Mouse (Mus musculus) CH12.LX (cell line): Measurements from ENCODE around the gene Ppt2. TPM values are rescaled to one million over a fixed set of nuclear protein-coding genes. Genes with fewer than 3 reads are reported as not detected.
A peak's percentile ranks its signal among the peaks of the same experiment; 100 is the strongest.

Experiments
- DNase-seq: peaks from one replicate; pipeline ENCODE4 v3.0.0-alpha.2; 2013; ENCODE audit errors: extremely low read depth
- H3K27ac ChIP-seq: 2 replicates; pipeline ENCODE4 v1.5.1; 2012; ENCODE audit warnings: low read depth, mild to moderate bottlenecking, control low read depth, moderate library complexity; ENCODE audit not compliant: insufficient read depth
- H3K27me3 ChIP-seq: replicated peaks from 2 replicates; pipeline ENCODE3; 2012; ENCODE audit warnings: inconsistent platforms
- H3K36me3 ChIP-seq, 2 experiments: replicated peaks in 1 of 2; 2 replicates each; pipeline versions ENCODE3 to v1.6.1; 2012; ENCODE audit warnings: inconsistent platforms in 1 of 2, low read length in 1 of 2, mild to moderate bottlenecking in 1 of 2, mixed read lengths in 1 of 2, moderate library complexity in 1 of 2; ENCODE audit not compliant: control insufficient read depth in 1 of 2, insufficient read depth in 1 of 2
- H3K4me1 ChIP-seq, 2 experiments: 2 replicates each; pipeline ENCODE4 v1.6.1; 2012; ENCODE audit warnings: inconsistent platforms in 1 of 2, moderate library complexity in 1 of 2; ENCODE audit not compliant: insufficient read depth in 2 of 2, control insufficient read depth in 1 of 2
- H3K4me2 ChIP-seq: 2 replicates; pipeline ENCODE4 v1.6.1; 2012; ENCODE audit warnings: low read depth, mild to moderate bottlenecking, control low read depth; ENCODE audit not compliant: poor library complexity, insufficient read depth, severe bottlenecking
- H3K4me3 ChIP-seq, 3 experiments: fragments of 150-350 bp in 1 of 3; sonication (generic) in 1 of 3; replicated peaks in 1 of 3; 2 replicates each; pipeline versions ENCODE3 to v1.5.1; 2011 to 2012; ENCODE audit warnings: low read depth in 2 of 3, low read length in 2 of 3, mild to moderate bottlenecking in 2 of 3, moderate library complexity in 2 of 3, control low read depth in 1 of 3, improper control_type of control experiment in 1 of 3, inconsistent platforms in 1 of 3, mixed read lengths in 1 of 3; ENCODE audit not compliant: poor library complexity in 1 of 3
- H3K79me2 ChIP-seq: replicated peaks from 2 replicates; pipeline ENCODE4 v1.6.1; 2012; ENCODE audit warnings: mild to moderate bottlenecking, moderate library complexity; ENCODE audit not compliant: control insufficient read depth, poor library complexity, insufficient read depth, severe bottlenecking; ENCODE audit errors: extremely low read depth
- H3K9ac ChIP-seq: 2 replicates; pipeline ENCODE4 v1.6.1; 2012; ENCODE audit warnings: low read depth, mild to moderate bottlenecking, control low read depth, moderate library complexity; ENCODE audit not compliant: insufficient read depth
- H3K9me3 ChIP-seq: replicated peaks from 2 replicates; pipeline ENCODE3; 2012; ENCODE audit warnings: low read length, inconsistent platforms, mixed read lengths
- BHLHE40 ChIP-seq: IDR thresholded peaks from 2 replicates; pipeline ENCODE4 v1.6.1; 2011; ENCODE audit warnings: mild to moderate bottlenecking, low read depth, low read length, improper control_type of control experiment
- EP300 ChIP-seq: IDR thresholded peaks from 2 replicates; pipeline ENCODE4 v1.6.1; 2011; ENCODE audit warnings: low read length, improper control_type of control experiment
- ETS1 ChIP-seq: conservative IDR thresholded peaks from 2 replicates; pipeline ENCODE4 v1.6.1; 2012; ENCODE audit warnings: low read depth, mild to moderate bottlenecking, inconsistent platforms, low read length, improper control_type of control experiment, moderate library complexity
- IRF4 ChIP-seq: IDR thresholded peaks from 2 replicates; pipeline ENCODE4 v1.6.1; 2014; ENCODE audit warnings: low read depth, mild to moderate bottlenecking, inconsistent platforms, low read length, improper control_type of control experiment
- JUN ChIP-seq: IDR thresholded peaks from 2 replicates; pipeline ENCODE4 v1.6.1; 2011; ENCODE audit warnings: low read depth, mild to moderate bottlenecking, low read length, improper control_type of control experiment, moderate library complexity; ENCODE audit not compliant: insufficient read depth
- KAT2A ChIP-seq: IDR thresholded peaks from 2 replicates; pipeline ENCODE4 v1.6.1; 2012; ENCODE audit warnings: low read length, improper control_type of control experiment, inconsistent platforms; ENCODE audit not compliant: insufficient replicate concordance
- MAX ChIP-seq: IDR thresholded peaks from 2 replicates; pipeline ENCODE4 v1.6.1; 2011; ENCODE audit warnings: low read length, improper control_type of control experiment
- MAZ ChIP-seq: IDR thresholded peaks from 2 replicates; pipeline ENCODE4 v1.6.1; 2012; ENCODE audit warnings: low read depth, mild to moderate bottlenecking, inconsistent platforms, low read length, improper control_type of control experiment, moderate library complexity
- MXI1 ChIP-seq: IDR thresholded peaks from 2 replicates; pipeline ENCODE4 v1.6.1; 2011; ENCODE audit warnings: mild to moderate bottlenecking, low read depth, low read length, improper control_type of control experiment
- MYC ChIP-seq: IDR thresholded peaks from 2 replicates; pipeline ENCODE4 v1.6.1; 2011; ENCODE audit warnings: low read depth, mild to moderate bottlenecking, improper control_type of control experiment, low read length
- NRF1 ChIP-seq: IDR thresholded peaks from 2 replicates; pipeline ENCODE4 v1.6.1; 2014; ENCODE audit warnings: low read depth, mild to moderate bottlenecking, inconsistent platforms, low read length, improper control_type of control experiment, moderate library complexity
- PAX5 ChIP-seq: IDR thresholded peaks from 2 replicates; pipeline ENCODE4 v1.6.1; 2012; ENCODE audit warnings: low read length, inconsistent platforms, mixed read lengths
- RCOR1 ChIP-seq: conservative IDR thresholded peaks from 2 replicates; pipeline ENCODE4 v1.6.1; 2012; ENCODE audit warnings: low read depth, mild to moderate bottlenecking, inconsistent platforms, low read length, improper control_type of control experiment
- SIN3A ChIP-seq: IDR thresholded peaks from 2 replicates; pipeline ENCODE4 v1.6.1; 2012; ENCODE audit warnings: low read length, improper control_type of control experiment, inconsistent platforms
- TCF12 ChIP-seq: IDR thresholded peaks from 2 replicates; pipeline ENCODE4 v1.6.1; 2014; ENCODE audit warnings: low read depth, mild to moderate bottlenecking, inconsistent platforms, low read length, improper control_type of control experiment
- USF1 ChIP-seq: IDR thresholded peaks from 2 replicates; pipeline ENCODE4 v1.6.1; 2014; ENCODE audit warnings: low read depth, mild to moderate bottlenecking, inconsistent platforms, low read length, improper control_type of control experiment
- USF2 ChIP-seq: conservative IDR thresholded peaks from 2 replicates; pipeline ENCODE4 v1.6.1; 2011; ENCODE audit warnings: low read depth, low read length, improper control_type of control experiment
- ZMIZ1 ChIP-seq: IDR thresholded peaks from 2 replicates; pipeline ENCODE4 v1.6.1; 2012; ENCODE audit warnings: low read depth, mild to moderate bottlenecking, inconsistent platforms, low read length, improper control_type of control experiment
- dilution Hi-C: fragments of 300-500 bp; cut with MboI; formaldehyde crosslinking; loops from 2 replicates; pipeline ENCODE4 v1.14.3; 2020; ENCODE audit warnings: low sequenced_read_pairs; ENCODE audit not compliant: extremely low pct_unique_long_range_greater_than_20kb, extremely low pct_ligation_motif_present
- in situ Hi-C: fragments of 300-500 bp; cut with MboI; formaldehyde crosslinking; loops from 3 replicates; pipeline ENCODE4 v1.14.3; 2019; ENCODE audit warnings: low sequenced_read_pairs, low pct_ligation_motif_present, low pct_unique_long_range_greater_than_20kb, mixed read lengths
- polyA plus RNA-seq: library from polyadenylated mRNA; unstranded; fragments of >175 nt; gene quantifications from 2 replicates; pipeline ENCODE4 v1.2.1, GENCODE M21; 2012; ENCODE audit warnings: low read depth; ENCODE audit not compliant: insufficient read length
- total RNA-seq, 2 experiments: library from RNA; depleted of rRNA; stranded (reverse); fragments of 300-350 nt in 1 of 2; fragments of >200 nt in 1 of 2; gene quantifications; 2 replicates each; pipeline ENCODE4 v1.2.3; 2012 to 2014

Gene Ppt2
- total and polyA plus RNA-seq, 3 experiments: 0.84 to 1.9 TPM; not detected in 1

GRCm38 (mm10) chr17:34649106-34649864, 21.0 kb upstream of the Ppt2 start:
- dilution Hi-C loops (no loop called here), in situ Hi-C loops (no loop called here)
- peaks cover 16 to 44% of the 10 kb centered on the region in 2 experiments for H3K4me1 ChIP-seq
- H3K79me2 ChIP-seq: no peaks in the 10 kb centered on the region; the same call in 1 of the 2 replicates
- no peaks in the 10 kb centered on the region for H3K9me3 ChIP-seq
- no peak for TF ChIP-seq MAZ
- no peak for TF ChIP-seq PAX5
- TF ChIP-seq MXI1: peak; percentile 66; the same call in 1 of the 2 replicates
- TF ChIP-seq JUN: no peak
- peak; percentile 63; the same call in 1 of the 2 replicates for TF ChIP-seq MYC
- TF ChIP-seq USF1: no peak
- peak; percentile 90 for TF ChIP-seq EP300
- 0 out of 2 replicates have a peak, but pooled peaks have one; percentile 25 for TF ChIP-seq TCF12
- TF ChIP-seq SIN3A: peak; percentile 60
- no peak for TF ChIP-seq USF2
- TF ChIP-seq ETS1: peak; percentile 38
- no peak for TF ChIP-seq KAT2A
- peak; percentile 44; the same call in 1 of the 2 replicates for TF ChIP-seq MAX
- peak; percentile 97 for TF ChIP-seq IRF4
- TF ChIP-seq BHLHE40: peak; percentile 93
- peak; percentile 63; the same call in 1 of the 2 replicates for TF ChIP-seq RCOR1
- no peak for TF ChIP-seq ZMIZ1
- TF ChIP-seq NRF1: no peak
- peak; percentile 55 for DNase-seq
- peak overlapping the region in 1 of 3 experiments; percentile 11 for H3K4me3 ChIP-seq
- no peak overlapping the region for H3K9ac ChIP-seq
- H3K4me2 ChIP-seq: no peak overlapping the region
- no peak overlapping the region; the same call in 1 of the 2 replicates for H3K27ac ChIP-seq
- H3K36me3 ChIP-seq: peaks cover 47 to 69% of the 10 kb centered on the region in 2 experiments
- H3K27me3 ChIP-seq: no peaks in the 10 kb centered on the region
